Mouse (Mus musculus): ENCODE results near the gene Ubac2. TPM values are rescaled to one million over a fixed set of nuclear protein-coding genes. Genes with fewer than 3 reads are reported as not detected.

Ubac2 gene
- polyA plus RNA-seq, 1 experiment from 2014 or later, result 47.0 TPM

GRCm38 (mm10) chr14:121928375-121929137 lies 50.1 kb downstream of the Ubac2 start:
- Histone ChIP-seq H3K27me3 (replicated peaks) (no peaks in the 10 kb centered on the region), H3K9ac (replicated peaks) (no peak overlapping the region)
- WGBS, result 72% methylated on average over 8 of the region's 8 CpGs

DNA sequence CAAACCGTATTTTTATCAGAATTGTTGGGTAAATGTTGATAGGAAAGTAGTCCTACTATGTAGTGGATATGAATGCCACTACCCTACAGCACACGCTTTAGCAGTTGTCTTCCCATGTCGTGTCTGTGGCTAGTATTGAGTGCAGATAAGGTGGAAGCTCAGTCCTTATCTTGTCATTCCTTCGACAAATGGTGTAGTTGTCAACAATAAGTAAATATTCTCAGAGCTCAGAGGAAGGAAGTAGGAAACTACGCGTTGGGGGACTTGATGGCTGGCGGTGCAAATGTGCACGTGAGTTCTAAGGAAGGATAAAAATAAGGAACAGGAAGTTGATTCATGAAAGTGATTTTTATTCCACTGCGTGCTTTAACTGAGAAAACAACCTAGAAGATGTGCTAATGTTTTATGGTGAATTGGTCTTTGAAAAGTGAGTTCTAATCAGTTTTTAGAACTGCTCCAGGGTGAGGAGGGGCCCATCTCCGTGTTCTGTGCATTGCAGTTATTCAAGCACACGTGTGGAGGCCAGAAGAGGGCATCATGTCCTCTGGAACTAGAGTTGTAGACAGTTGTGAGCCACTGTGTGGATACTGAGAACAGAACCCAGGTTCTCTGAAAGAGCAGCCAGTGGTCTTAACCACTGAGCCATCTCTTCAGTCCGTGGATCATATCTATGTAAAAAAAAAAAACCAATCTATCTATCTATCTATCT lies 51.0 kb downstream of the Ubac2 start:
- 91% methylated on average over 12 of the region's 12 CpGs for WGBS
- no peaks in the 10 kb centered on the region for H3K27me3 ChIP-seq (replicated peaks)

More at GRCm38 (mm10) chr14:121928375-121929137, 50.1 kb downstream of the Ubac2 start:
- Histone ChIP-seq H3K27ac (replicated peaks) (no peak overlapping the region), H3K4me3 (replicated peaks) (no peak overlapping the region), H3K36me3 (no peaks in the 10 kb centered on the region), H3K9me3 (replicated peaks) (no peaks in the 10 kb centered on the region), H3K4me2 (no peak overlapping the region), H3K4me1 (peaks cover 6% of the 10 kb centered on the region; the same call in 1 of the 2 replicates)
- no peak for ATAC-seq (ENCODE audit: low FRiP score)

DNA sequence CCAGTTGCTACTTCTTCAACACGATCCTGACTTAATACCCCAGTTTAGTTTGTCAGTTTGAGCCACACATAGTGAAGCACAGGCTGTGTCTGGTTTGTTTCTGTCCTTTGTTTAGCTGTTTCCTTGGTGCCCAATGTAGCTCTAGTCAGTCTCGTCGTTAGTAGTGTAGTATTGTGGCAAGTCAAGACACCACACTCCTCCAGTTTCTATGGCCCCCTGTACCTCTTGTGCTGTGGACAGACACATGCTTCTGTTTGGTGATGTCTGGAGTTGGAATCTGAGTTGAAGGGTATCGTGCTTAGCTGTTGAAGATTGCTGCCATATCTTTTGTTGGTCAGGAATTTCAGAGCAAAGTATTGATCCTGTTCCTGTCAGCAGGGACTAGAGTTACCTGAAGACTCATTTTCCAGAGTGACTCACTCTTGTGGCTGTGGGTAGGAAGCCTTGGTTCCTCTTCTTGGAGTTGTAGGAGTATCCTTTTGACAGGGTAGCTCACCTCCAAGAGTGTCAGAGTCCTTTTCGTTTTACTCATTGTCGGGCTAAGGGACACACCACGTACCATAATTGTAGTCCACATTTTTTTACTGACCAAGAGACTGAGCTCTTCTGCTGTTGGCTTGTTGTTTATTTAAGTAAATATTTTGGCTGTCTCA lies 52.4 kb downstream of the Ubac2 start:
- no peak overlapping the region for H3K27ac ChIP-seq (replicated peaks)
- no peak overlapping the region for H3K4me2 ChIP-seq
- no peak for ATAC-seq (ENCODE audit: low FRiP score)
- peaks cover 12% of the 10 kb centered on the region for H3K36me3 ChIP-seq
- no peak overlapping the region for H3K4me3 ChIP-seq (replicated peaks)
- peaks cover 6% of the 10 kb centered on the region; the same call in 1 of the 2 replicates for H3K4me1 ChIP-seq
- 82% methylated on average over 7 of the region's 7 CpGs for WGBS
- H3K27me3 ChIP-seq (replicated peaks), result no peaks in the 10 kb centered on the region
- no peak overlapping the region for H3K9ac ChIP-seq (replicated peaks)
- H3K9me3 ChIP-seq (replicated peaks), result peaks cover 2% of the 10 kb centered on the region

More for the DNA sequence above, 51.0 kb downstream of the Ubac2 start:
- no peak for ATAC-seq (ENCODE audit: low FRiP score)
- Histone ChIP-seq H3K4me1 (peaks cover 6% of the 10 kb centered on the region; the same call in 1 of the 2 replicates), H3K27ac (replicated peaks) (no peak overlapping the region), H3K4me3 (replicated peaks) (no peak overlapping the region), H3K9ac (replicated peaks) (no peak overlapping the region), H3K4me2 (no peak overlapping the region), H3K9me3 (replicated peaks) (no peaks in the 10 kb centered on the region), H3K36me3 (peaks cover 7% of the 10 kb centered on the region)

DNA sequence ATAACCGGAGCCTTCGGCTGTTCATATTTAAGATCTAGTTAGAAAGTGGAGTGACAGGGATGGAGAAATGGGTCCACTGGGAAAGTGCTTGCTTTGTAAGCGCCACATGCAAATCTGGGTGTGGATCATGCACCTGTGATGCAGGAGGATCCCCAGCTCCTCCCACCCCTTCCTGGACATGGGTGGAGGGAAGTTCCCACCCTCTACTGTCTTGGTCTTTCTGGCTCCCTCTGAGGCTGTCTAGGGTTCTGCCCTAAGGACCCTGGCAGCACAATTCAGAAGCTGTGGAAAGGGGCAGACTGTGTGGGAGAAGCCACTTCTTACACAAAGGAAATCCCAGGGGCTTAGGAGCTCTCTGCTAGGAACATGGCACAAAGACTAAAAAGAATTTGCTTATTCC lies 53.2 kb downstream of the Ubac2 start:
- WGBS, result 88% methylated on average over 3 of the region's 3 CpGs
- peaks cover 2% of the 10 kb centered on the region for H3K9me3 ChIP-seq (replicated peaks)
- peaks cover 6% of the 10 kb centered on the region; the same call in 1 of the 2 replicates for H3K4me1 ChIP-seq
- no peaks in the 10 kb centered on the region for H3K27me3 ChIP-seq (replicated peaks)
- H3K4me2 ChIP-seq, result no peak overlapping the region
- H3K27ac ChIP-seq (replicated peaks), result no peak overlapping the region
- H3K4me3 ChIP-seq (replicated peaks), result no peak overlapping the region
- H3K9ac ChIP-seq (replicated peaks), result no peak overlapping the region
- H3K36me3 ChIP-seq, result peaks cover 12% of the 10 kb centered on the region
- ATAC-seq (ENCODE audit: low FRiP score), result no peak

DNA sequence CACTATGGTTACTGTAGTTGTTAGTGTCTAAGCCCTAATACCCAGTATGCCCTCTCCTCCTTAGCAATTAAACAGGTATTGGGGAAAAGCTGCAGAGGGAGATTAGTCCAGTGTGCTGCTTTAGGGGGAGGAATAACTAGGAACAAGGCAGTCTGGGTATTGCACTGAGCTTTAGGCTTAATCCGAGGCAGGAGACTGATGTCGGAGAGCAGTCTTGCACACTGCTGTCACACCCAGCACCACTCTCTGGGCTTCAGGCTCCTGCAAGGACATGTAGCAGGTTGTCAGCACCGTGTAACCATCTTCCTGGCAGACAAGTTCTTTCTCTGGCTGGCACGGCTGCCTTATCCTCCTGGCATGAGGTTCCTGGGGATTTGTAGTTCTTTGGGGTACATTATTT lies 53.8 kb downstream of the Ubac2 start:
- WGBS, result 93% methylated on average over 4 of the region's 4 CpGs
- H3K9ac ChIP-seq (replicated peaks), result no peak overlapping the region
- peaks cover 12% of the 10 kb centered on the region for H3K36me3 ChIP-seq
- no peak for ATAC-seq (ENCODE audit: low FRiP score)
- no peak overlapping the region for H3K27ac ChIP-seq (replicated peaks)
- H3K4me1 ChIP-seq, result peaks cover 6% of the 10 kb centered on the region; the same call in 1 of the 2 replicates
- no peaks in the 10 kb centered on the region for H3K27me3 ChIP-seq (replicated peaks)
- no peak overlapping the region for H3K4me2 ChIP-seq
- H3K4me3 ChIP-seq (replicated peaks), result no peak overlapping the region
- H3K9me3 ChIP-seq (replicated peaks), result peaks cover 2% of the 10 kb centered on the region

DNA sequence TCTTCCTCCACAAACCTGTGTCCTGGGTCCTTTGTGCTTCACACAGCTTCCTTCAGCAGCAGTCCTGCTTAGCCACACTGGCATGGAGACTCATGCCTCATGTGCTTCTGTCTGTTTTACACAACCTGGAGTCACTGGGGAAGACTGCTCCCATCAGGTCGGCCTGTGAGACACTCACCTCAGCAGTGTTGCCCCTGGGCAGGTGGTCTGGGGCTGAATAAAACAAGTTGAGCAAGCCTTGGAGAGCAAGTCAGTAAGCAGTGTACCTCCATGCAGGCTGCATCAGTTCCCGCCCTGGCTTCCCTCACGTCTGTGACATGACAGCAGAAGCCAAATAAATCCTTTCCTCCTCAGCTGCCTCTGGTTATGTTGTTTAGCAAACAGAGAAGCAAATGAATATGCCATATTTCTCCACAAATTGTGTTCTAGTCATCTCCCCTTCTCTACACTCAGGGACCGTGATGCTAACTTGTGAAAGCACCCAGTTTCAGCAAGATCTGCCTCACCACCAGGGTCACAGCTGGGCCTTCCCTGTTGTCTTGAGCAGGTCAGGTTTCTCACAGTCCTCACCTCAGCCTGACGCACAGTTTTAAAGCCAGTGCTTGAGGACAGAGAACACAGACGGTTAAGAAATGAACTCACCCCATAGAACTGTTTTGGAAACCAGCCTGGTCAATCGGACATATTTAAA lies 55.6 kb downstream of the Ubac2 start:
- no peak for ATAC-seq (ENCODE audit: low FRiP score)
- H3K36me3 ChIP-seq, result peaks cover 12% of the 10 kb centered on the region
- H3K4me2 ChIP-seq, result no peak overlapping the region
- H3K4me1 ChIP-seq, result peaks cover 6% of the 10 kb centered on the region; the same call in 1 of the 2 replicates
- WGBS, result 97% methylated on average over 7 of the region's 7 CpGs
- H3K27ac ChIP-seq (replicated peaks), result no peak overlapping the region
- peaks cover 2% of the 10 kb centered on the region for H3K9me3 ChIP-seq (replicated peaks)
- no peak overlapping the region for H3K9ac ChIP-seq (replicated peaks)
- no peaks in the 10 kb centered on the region for H3K27me3 ChIP-seq (replicated peaks)
- H3K4me3 ChIP-seq (replicated peaks), result no peak overlapping the region

DNA sequence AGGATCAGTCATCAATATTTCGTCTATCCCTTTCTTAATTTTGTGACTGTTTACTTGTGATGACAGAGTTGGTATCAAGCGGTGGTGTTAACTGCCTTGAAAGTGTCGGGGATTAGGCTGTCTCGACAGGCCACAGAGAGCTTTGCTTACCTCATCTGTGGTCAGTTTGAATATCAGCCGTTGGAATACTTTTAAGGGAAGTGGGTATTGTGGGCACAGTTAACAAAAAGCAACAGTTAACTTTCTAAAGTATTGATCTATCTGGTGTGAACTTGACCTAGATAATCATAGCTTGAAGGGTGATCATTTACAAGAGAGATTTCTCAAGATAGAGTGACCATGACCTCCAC lies 56.2 kb downstream of the Ubac2 start:
- Histone ChIP-seq H3K4me3 (replicated peaks) (no peak overlapping the region), H3K9ac (replicated peaks) (no peak overlapping the region), H3K9me3 (replicated peaks) (peaks cover 2% of the 10 kb centered on the region), H3K4me2 (no peak overlapping the region), H3K4me1 (peaks cover 6% of the 10 kb centered on the region; the same call in 1 of the 2 replicates), H3K36me3 (peaks cover 12% of the 10 kb centered on the region), H3K27me3 (replicated peaks) (no peaks in the 10 kb centered on the region), H3K27ac (replicated peaks) (no peak overlapping the region)
- no peak for ATAC-seq (ENCODE audit: low FRiP score)
- WGBS, result 94% methylated on average over 5 of the region's 5 CpGs

- Histone ChIP-seq H3K4me1 (peaks cover 6% of the 10 kb centered on the region; the same call in 1 of the 2 replicates), H3K27me3 (replicated peaks) (no peaks in the 10 kb centered on the region), H3K36me3 (peaks cover 12% of the 10 kb centered on the region), H3K9me3 (replicated peaks) (peaks cover 2% of the 10 kb centered on the region), H3K4me2 (no peak overlapping the region), H3K4me3 (replicated peaks) (no peak overlapping the region), H3K27ac (replicated peaks) (no peak overlapping the region), H3K9ac (replicated peaks) (no peak overlapping the region)
- WGBS, result over 99% methylated on average over 4 of the region's 4 CpGs
- ATAC-seq (ENCODE audit: low FRiP score), result no peak
Measured at GRCm38 (mm10) chr14:121936356-121936755, 57.9 kb downstream of the Ubac2 start.

DNA sequence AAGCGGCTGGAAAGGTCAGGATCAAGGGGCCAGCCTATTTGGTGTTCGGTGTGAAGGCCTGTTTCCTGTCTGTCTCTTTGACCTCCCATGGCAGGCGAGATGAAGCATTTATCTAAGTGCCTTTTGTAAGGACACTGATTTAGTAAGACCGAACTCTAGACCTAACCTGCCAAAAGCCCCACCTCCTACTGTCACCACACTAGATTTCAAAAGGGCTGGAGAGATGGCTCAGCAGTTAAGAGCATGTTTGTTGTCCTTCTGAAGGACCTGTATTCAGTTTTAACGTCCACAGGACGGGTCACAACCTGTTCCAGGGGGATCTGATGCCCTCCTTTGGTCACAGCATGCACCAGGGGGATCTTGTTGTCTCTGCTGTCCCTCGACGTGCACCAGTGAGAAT lies 58.4 kb downstream of the Ubac2 start:
- Histone ChIP-seq H3K4me2 (no peak overlapping the region), H3K4me3 (replicated peaks) (no peak overlapping the region), H3K27me3 (replicated peaks) (no peaks in the 10 kb centered on the region), H3K9ac (replicated peaks) (no peak overlapping the region), H3K9me3 (replicated peaks) (peaks cover 2% of the 10 kb centered on the region), H3K27ac (replicated peaks) (no peak overlapping the region), H3K4me1 (peaks cover 2% of the 10 kb centered on the region; the same call in 1 of the 2 replicates), H3K36me3 (peaks cover 12% of the 10 kb centered on the region)
- WGBS, result 88% methylated on average over 8 of the region's 8 CpGs
- no peak for ATAC-seq (ENCODE audit: low FRiP score)

DNA sequence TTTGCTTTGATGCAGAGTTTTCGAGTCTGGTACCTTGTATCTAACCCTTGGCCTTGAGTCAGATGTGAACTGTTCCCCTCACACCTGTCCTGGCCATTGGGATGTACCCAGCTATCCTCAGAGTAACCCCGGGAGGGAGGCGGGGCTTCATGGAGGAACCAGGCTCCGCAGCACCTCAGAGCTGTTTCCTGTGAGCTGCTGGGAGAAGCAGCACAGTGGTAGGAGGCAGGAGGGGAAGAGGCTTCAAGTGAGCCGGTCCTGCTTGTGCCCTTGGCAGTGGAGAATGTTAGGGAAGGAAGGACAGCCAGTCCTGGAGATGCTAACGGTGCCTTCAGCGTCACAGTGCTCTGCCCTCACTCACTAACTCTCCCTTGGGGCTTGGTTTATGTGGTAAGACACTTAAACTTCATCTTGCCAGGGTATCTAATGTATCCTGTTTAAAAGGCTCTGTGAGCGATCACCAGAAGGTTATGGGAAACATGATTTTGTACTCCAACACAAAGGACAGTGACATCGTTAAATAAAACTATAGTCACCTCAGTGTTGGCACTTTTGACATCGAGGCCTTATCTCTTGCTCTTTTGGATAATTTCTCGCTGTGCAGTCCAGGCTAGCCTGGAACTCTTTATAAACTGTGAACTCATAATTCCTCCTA lies 59.3 kb downstream of the Ubac2 start:
- H3K9me3 ChIP-seq (replicated peaks), result peaks cover 2% of the 10 kb centered on the region
- peaks cover 12% of the 10 kb centered on the region for H3K36me3 ChIP-seq
- H3K4me3 ChIP-seq (replicated peaks), result no peak overlapping the region
- H3K27me3 ChIP-seq (replicated peaks), result no peaks in the 10 kb centered on the region
- no peak for ATAC-seq (ENCODE audit: low FRiP score)
- H3K4me2 ChIP-seq, result no peak overlapping the region
- no peaks in the 10 kb centered on the region for H3K4me1 ChIP-seq
- H3K9ac ChIP-seq (replicated peaks), result no peak overlapping the region
- WGBS, result 87% methylated on average over 11 of the region's 11 CpGs
- no peak overlapping the region for H3K27ac ChIP-seq (replicated peaks)
